Mouse (Mus musculus): ENCODE measurements at regions not wholly inside any gene's neighbourhood (a gene's known extent, or its start where the extent isn't known, plus 50 kb on each side); places are given as distances from the start of the nearest gene placed in this dataset.
A peak's percentile ranks its signal among the peaks of the same experiment; 100 is the strongest.

GRCm38 (mm10) chr10:66102103-66102502, 993.8 kb upstream of the Jmjd1c start:
- no peak for DNase-seq (ENCODE audit: extremely low spot score, low read depth, low spot score)

DNA sequence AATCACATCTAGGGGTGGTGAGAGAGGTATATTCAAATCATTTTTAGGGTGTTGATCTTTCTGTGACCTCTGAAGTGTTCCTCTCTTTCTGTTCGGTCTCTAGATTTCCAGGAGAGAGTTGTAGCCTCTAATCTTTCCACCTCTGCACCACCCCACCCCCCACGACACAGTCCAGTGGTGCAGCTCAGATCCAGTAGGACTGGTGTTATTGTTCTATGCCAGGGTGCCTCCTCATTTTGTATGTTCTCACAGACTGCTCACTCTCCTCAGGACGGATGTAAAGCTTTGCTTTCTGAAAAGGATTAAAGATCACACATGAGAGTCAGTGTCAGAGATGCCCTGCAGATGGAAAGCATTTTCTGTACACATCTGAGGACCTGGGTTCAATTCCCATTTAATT, 964.6 kb upstream of the Jmjd1c start:
- DNase-seq (ENCODE audit: extremely low spot score, low read depth, low spot score), result no peak

GRCm38 (mm10) chr10:66132025-66132424, 963.9 kb upstream of the Jmjd1c start:
- DNase-seq (ENCODE audit: extremely low spot score, low read depth, low spot score), result no peak

DNA sequence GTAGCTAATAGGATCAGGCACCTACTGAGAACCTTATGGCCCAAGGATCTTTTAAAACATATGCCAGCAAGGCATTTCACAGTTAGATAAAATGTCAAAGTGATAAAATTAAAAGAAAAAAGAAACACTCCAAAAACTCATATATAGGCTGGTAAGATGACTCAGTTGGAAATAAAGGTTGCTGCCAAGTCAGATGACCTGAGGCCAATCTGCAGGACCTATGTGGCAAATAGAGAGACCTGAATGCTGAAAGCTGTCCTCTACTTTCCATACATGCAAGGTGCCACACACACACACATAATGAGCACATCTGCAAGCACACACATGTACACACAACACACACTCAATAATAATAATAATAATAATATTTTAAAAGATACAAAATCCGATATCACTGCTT, 953.5 kb upstream of the Jmjd1c start:
- no peak for DNase-seq (ENCODE audit: extremely low spot score, low read depth, low spot score)

GRCm38 (mm10) chr10:66142910-66143309, 953.0 kb upstream of the Jmjd1c start:
- DNase-seq (ENCODE audit: extremely low spot score, low read depth, low spot score), result no peak

DNA sequence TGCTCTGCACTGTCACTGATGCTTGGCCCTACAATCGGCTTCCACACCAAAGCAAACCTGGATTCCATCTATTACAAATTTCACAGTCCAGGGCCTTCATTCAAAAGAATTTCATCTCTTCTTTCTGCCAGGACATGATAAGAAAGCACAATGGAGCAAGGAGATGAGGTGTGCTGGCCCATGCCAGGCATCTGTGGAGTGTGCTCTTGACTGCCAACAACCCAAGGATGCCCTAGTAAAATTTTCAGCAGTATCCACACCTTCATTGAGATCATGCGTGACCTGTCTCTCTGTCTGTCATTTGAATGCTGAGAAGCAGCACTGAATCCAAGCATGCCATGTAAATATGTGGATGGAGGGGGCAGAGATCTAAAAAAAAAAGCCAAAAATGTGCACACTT, 945.0 kb upstream of the Jmjd1c start:
- no peak for DNase-seq (ENCODE audit: extremely low spot score, low read depth, low spot score)

GRCm38 (mm10) chr10:66152777-66153176, 943.1 kb upstream of the Jmjd1c start:
- DNase-seq (ENCODE audit: extremely low spot score, low read depth, low spot score), result no peak

DNA sequence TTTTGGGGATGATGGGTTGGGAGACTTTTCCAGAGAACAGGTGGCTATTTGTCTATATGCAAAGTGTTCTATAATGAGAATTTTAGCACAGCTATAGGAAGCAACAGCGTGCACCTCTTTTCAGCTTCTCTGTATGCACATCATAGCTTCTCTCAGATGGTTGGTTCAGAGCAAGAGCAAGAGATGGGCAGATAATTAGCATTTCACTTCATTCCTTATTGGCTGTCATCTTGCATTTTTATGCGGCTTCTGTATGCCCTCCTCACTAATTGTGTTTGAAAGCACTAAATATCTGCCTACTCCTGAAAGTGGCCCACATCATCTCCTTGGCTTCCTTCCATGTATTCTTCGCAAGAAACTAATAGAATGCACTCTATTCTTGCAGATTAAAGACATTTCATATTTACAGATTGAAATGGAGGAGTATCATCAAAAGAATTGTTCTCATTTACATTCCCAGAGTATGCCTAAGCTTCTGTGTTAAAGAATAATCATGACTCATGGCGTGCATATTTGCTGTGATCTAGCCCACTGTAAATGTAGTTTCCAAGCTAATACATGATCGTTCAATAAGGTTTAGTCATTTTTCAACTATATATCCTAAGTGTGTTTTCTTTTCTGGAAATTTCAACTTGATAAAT, 934.9 kb upstream of the Jmjd1c start:
- no peak for DNase-seq (ENCODE audit: extremely low spot score, low read depth, low spot score)

DNA sequence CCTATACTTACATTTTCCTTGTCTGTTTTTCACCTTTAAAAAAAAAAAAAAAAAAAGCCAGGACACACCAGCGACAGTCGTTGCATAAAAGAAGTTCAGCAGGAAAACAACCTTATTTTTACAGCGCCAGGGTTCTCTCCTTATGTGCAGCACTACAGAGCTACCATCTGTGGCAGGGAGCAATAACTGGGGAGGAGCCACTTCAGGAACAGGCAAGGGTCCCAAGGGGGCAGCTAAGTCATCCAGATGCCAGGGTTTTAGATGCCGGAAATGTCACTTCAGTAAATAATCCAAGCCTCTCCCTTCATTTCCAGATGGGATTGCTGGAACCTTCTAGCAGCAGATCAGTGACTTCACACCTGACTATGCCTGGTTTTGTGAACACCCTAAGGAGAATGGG, 923.1 kb upstream of the Jmjd1c start:
- no peak for DNase-seq (ENCODE audit: extremely low spot score, low read depth, low spot score)

GRCm38 (mm10) chr10:66177318-66177717, 918.6 kb upstream of the Jmjd1c start:
- DNase-seq (ENCODE audit: extremely low spot score, low read depth, low spot score), result peak; percentile 66

- no peak for DNase-seq (ENCODE audit: extremely low spot score, low read depth, low spot score)
Measured at GRCm38 (mm10) chr10:66181231-66181630, 914.7 kb upstream of the Jmjd1c start.

DNA sequence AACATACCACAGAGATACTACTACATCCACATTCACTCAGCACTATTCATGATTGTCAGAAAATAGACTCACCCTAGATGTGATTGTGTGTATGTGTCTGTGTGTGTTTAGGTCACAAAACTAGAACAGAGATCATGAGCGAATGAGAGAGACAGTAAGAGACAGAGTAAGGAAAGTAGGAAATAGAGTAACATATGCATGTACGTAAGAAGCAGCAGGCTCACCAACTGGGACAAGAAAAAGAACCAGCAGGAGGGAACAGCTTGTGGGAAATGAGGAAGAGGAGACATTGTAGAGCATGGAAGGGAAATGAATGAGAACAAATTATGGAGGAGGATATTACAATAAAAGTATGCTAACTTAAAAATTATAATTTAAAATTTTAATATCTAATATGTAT, 912.9 kb upstream of the Jmjd1c start:
- no peak for DNase-seq (ENCODE audit: extremely low spot score, low read depth, low spot score)

- DNase-seq (ENCODE audit: extremely low spot score, low read depth, low spot score), result peak; percentile 33
Measured at GRCm38 (mm10) chr10:66187038-66187437, 908.9 kb upstream of the Jmjd1c start.

- DNase-seq (ENCODE audit: extremely low spot score, low read depth, low spot score), result no peak
Measured at GRCm38 (mm10) chr10:66201115-66201514, 894.8 kb upstream of the Jmjd1c start.

DNA sequence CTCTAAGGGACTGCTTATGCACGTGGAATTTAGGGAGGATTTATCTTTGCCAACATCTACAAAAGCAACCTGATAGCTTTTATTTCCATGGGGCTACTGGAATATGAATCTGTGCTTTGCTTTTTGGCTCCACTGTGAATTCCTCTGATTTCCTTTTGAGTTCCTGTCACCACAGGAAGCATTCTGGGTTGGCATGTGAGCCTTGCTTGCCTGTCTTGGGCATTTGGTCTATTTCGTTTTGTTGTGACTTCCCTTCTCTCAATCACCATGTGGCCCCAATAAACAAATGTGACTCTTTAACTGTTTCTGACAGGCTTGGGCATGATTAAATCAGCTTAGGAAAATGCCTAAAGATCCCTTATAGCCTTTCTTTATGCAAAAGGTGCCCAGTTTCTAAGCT, 867.8 kb upstream of the Jmjd1c start:
- DNase-seq (ENCODE audit: extremely low spot score, low read depth, low spot score), result no peak

GRCm38 (mm10) chr10:66234370-66234916, 861.5 kb upstream of the Jmjd1c start:
- DNase-seq (ENCODE audit: extremely low spot score, low read depth, low spot score), result no peak

DNA sequence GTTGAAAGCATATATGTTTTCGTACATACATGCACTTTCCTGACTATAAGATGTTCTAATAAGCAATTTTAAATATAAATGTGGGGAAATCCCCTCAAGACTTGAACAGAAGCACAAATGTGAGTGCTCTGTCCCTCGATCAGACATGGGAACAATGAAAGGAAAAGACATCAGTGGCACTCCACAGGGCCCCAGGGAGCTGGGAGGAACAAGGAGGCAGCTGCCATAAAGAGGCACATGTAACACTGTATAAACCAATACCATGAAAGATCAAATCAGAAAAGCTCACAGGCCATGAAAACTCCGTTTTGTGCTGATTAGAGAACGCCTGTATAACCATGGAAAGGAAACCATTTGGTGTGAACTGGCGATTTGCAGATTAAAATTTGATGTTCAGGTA, 839.5 kb upstream of the Jmjd1c start:
- DNase-seq (ENCODE audit: extremely low spot score, low read depth, low spot score), result no peak

- DNase-seq (ENCODE audit: extremely low spot score, low read depth, low spot score), result no peak
Measured at GRCm38 (mm10) chr10:66270647-66271270, 825.2 kb upstream of the Jmjd1c start.

- no peak for DNase-seq (ENCODE audit: extremely low spot score, low read depth, low spot score)
Measured at GRCm38 (mm10) chr10:66295628-66296027, 800.3 kb upstream of the Jmjd1c start.

- no peak for DNase-seq (ENCODE audit: extremely low spot score, low read depth, low spot score)
Measured at GRCm38 (mm10) chr10:66303235-66303780, 792.6 kb upstream of the Jmjd1c start.

- no peak for DNase-seq (ENCODE audit: extremely low spot score, low read depth, low spot score)
Measured at GRCm38 (mm10) chr10:66304901-66305300, 791.0 kb upstream of the Jmjd1c start.

DNA sequence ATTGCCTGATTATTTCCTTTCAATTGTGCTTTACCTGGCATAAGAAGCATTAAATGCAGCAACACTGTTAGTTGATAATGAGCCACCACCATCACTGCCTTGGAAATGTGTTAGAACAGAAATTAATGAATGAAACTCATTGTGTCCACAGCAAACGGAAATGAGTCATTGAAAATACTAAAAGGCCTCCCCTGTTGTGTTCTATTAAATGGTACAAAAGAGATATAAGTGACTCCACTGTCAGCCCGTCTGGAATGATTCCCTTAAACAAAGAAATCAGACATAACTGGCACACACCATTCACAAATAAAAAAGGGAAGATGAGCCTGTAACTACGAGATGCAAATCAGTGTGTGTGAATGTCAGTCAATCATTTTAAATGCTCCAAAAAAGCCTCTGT, 764.8 kb upstream of the Jmjd1c start:
- DNase-seq (ENCODE audit: extremely low spot score, low read depth, low spot score), result no peak
